Mouse (Mus musculus): ENCODE data around the gene Gm4181.
"Not testable (repeated sequence)": the region's sequence is repeated elsewhere in the genome, so short reads cannot be mapped to it uniquely, and the experiment has no call there.

The Gm4181 gene

DNA sequence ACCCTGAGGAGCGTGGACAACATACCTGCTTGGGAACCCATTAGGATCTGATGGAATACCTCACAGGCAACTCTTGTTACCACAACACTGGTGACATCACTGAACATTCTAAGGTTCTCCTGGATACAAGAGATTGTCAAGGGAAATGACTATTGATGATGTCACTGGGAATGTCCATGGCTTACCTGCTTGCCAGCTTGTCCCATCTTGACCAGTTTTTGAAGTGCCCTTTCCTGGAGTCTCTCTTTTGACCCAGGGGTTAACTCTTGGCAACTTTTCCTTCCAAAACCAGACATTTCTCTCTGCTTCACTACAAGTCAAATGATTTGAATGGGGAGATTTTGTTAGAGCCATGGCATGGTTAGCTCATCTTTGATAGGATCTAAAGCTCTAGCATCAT is at the start of gene Gm4181:
Gm4181 (minus strand) TSS at position 101 of the 400 bp plus-strand sequence.
- DNase-seq (ENCODE audit: low read depth, low spot score) = not testable (repeated sequence)

- no peak for DNase-seq (ENCODE audit: low read depth, low spot score)
Measured at GRCm38 (mm10) chr14:51677269-51677668, 41.8 kb upstream of the Gm4181 start.

- not testable (repeated sequence) for DNase-seq (ENCODE audit: low read depth, low spot score)
Measured at GRCm38 (mm10) chr14:51632426-51632825, 3.0 kb downstream of the Gm4181 start.

DNA sequence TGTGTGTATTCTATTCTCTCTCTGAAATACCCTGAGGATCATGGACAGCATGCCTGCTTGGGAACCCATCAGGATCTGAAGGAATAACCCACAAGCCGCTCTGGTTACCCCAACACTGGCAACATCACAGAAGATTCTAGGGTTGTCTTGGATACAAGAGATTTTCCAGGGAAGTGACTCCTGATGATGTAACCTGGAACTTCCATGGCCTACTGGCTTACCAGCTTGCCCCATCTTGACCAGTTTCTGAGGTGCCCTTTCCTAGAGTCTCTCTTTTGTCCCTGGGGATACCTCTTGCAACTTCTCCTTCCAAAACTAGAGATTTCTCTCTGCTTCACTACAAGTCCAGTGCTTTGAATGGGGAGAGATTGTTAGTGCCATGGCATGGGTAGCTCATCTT is 24.3 kb downstream of the Gm4181 start, which contains the start of gene Gm17078:
Gm17078 (minus strand) TSS at position 101 of the 400 bp plus-strand sequence.
- no peak for DNase-seq (ENCODE audit: low read depth, low spot score)

- DNase-seq (ENCODE audit: low read depth, low spot score) = not testable (repeated sequence)
Measured at GRCm38 (mm10) chr14:51592039-51592438, 43.4 kb downstream of the Gm4181 start, which contains the start of gene Gm17174. TSS of gene Gm17174 (minus strand) at chr14:51592139.

Measured in ES-CJ7 (cell line).